Mouse (Mus musculus) MEL (cell line): Measurements from ENCODE around the gene Dock1. TPM values are rescaled to one million over a fixed set of nuclear protein-coding genes. Genes with fewer than 3 reads are reported as not detected.

Experiments
- DNase-seq: peaks from one replicate; pipeline ENCODE4 v3.0.0; 2011; ENCODE audit warnings: low read depth, low spot score
- H3K27ac ChIP-seq: 2 replicates; pipeline ENCODE4 v1.5.1; 2012; ENCODE audit warnings: low read depth, mild to moderate bottlenecking, control low read depth, low read length, moderate library complexity; ENCODE audit not compliant: control insufficient read depth
- H3K27me3 ChIP-seq, 2 experiments: fragments of 150-350 bp in 1 of 2; sonication (generic) in 1 of 2; 2 replicates each; pipeline ENCODE4 v1.6.1; 2012; ENCODE audit warnings: low read length in 2 of 2, mild to moderate bottlenecking in 2 of 2, improper control_type of control experiment in 1 of 2, moderate library complexity in 1 of 2; ENCODE audit not compliant: insufficient read depth in 2 of 2, control insufficient read depth in 1 of 2
- H3K36me3 ChIP-seq, 2 experiments: 2 replicates each; pipeline ENCODE4 v1.6.1; 2012 to 2014; ENCODE audit warnings: low read length in 2 of 2, improper control_type of control experiment in 1 of 2, inconsistent platforms in 1 of 2, mild to moderate bottlenecking in 1 of 2; ENCODE audit not compliant: insufficient read depth in 2 of 2, control insufficient read depth in 1 of 2
- H3K4me1 ChIP-seq, 2 experiments: fragments of 150-350 bp in 1 of 2; sonication (generic) in 1 of 2; 2 replicates each; pipeline ENCODE4 v1.6.1; 2012; ENCODE audit warnings: low read length in 2 of 2, improper control_type of control experiment in 1 of 2, mild to moderate bottlenecking in 1 of 2; ENCODE audit not compliant: insufficient read depth in 2 of 2, control insufficient read depth in 1 of 2
- H3K4me3 ChIP-seq, 2 experiments: fragments of 150-350 bp in 1 of 2; sonication (generic) in 1 of 2; 2 replicates each; pipeline ENCODE4 v1.5.1; 2012; ENCODE audit warnings: low read depth in 2 of 2, low read length in 2 of 2, mild to moderate bottlenecking in 2 of 2, moderate library complexity in 2 of 2, control low read depth in 1 of 2, improper control_type of control experiment in 1 of 2; ENCODE audit not compliant: control insufficient read depth in 1 of 2, insufficient read depth in 1 of 2
- H3K79me2 ChIP-seq: 2 replicates; pipeline ENCODE4 v1.6.1; 2012; ENCODE audit warnings: mild to moderate bottlenecking, low read length, moderate library complexity; ENCODE audit not compliant: control insufficient read depth, poor library complexity, insufficient read depth
- H3K9ac ChIP-seq: 2 replicates; pipeline ENCODE4 v1.6.1; 2012; ENCODE audit warnings: low read depth, mild to moderate bottlenecking, control low read depth, low read length, moderate library complexity; ENCODE audit not compliant: control insufficient read depth, poor library complexity, severe bottlenecking
- H3K9me3 ChIP-seq: fragments of 150-350 bp; sonication (generic); replicated peaks from 2 replicates; pipeline ENCODE4 v1.6.1; 2012; ENCODE audit warnings: mild to moderate bottlenecking, low read length, improper control_type of control experiment, moderate library complexity; ENCODE audit not compliant: insufficient read depth
- BHLHE40 ChIP-seq: IDR thresholded peaks from 2 replicates; pipeline ENCODE4 v1.6.1; 2012; ENCODE audit warnings: low read depth, mild to moderate bottlenecking, inconsistent platforms, low read length, improper control_type of control experiment, borderline replicate concordance
- CHD2 ChIP-seq: IDR thresholded peaks from 2 replicates; pipeline ENCODE4 v1.6.1; 2011; ENCODE audit warnings: low read length, improper control_type of control experiment
- CTCF ChIP-seq, 3 experiments: IDR thresholded peaks in 2 of 3; conservative IDR thresholded peaks in 1 of 3; 2 replicates each; pipeline ENCODE4 v1.5.1; 2011 to 2012; ENCODE audit warnings: low read length in 3 of 3, low read depth in 2 of 3, mild to moderate bottlenecking in 2 of 3, improper control_type of control experiment in 1 of 3, inconsistent platforms in 1 of 3, mixed read lengths in 1 of 3, moderate library complexity in 1 of 3; ENCODE audit not compliant: control insufficient read depth in 1 of 3, insufficient read depth in 1 of 3, poor library complexity in 1 of 3, severe bottlenecking in 1 of 3
- ELF1 ChIP-seq: IDR thresholded peaks from 2 replicates; pipeline ENCODE4 v1.6.1; 2014; ENCODE audit warnings: low read depth, mild to moderate bottlenecking, inconsistent platforms, low read length, improper control_type of control experiment, moderate library complexity
- GABPA ChIP-seq: IDR thresholded peaks from 2 replicates; pipeline ENCODE4 v1.6.1; 2012; ENCODE audit warnings: low read depth, mild to moderate bottlenecking, inconsistent platforms, low read length, improper control_type of control experiment, moderate library complexity
- HCFC1 ChIP-seq: IDR thresholded peaks from 2 replicates; pipeline ENCODE4 v1.6.1; 2012; ENCODE audit warnings: low read depth, mild to moderate bottlenecking, inconsistent platforms, low read length, improper control_type of control experiment, moderate library complexity
- KAT2A ChIP-seq: conservative IDR thresholded peaks from 2 replicates; pipeline ENCODE4 v1.6.1; 2012; ENCODE audit warnings: low read depth, low read length, improper control_type of control experiment, inconsistent platforms
- MXI1 ChIP-seq: IDR thresholded peaks from 2 replicates; pipeline ENCODE4 v1.6.1; 2011; ENCODE audit warnings: mild to moderate bottlenecking, low read depth, low read length, improper control_type of control experiment
- MYB ChIP-seq: IDR thresholded peaks from 2 replicates; pipeline ENCODE4 v1.6.1; 2011; ENCODE audit warnings: mild to moderate bottlenecking, low read depth, low read length, improper control_type of control experiment
- NRF1 ChIP-seq: IDR thresholded peaks from 2 replicates; pipeline ENCODE4 v1.6.1; 2014; ENCODE audit warnings: low read depth, mild to moderate bottlenecking, inconsistent platforms, low read length, improper control_type of control experiment, moderate library complexity; ENCODE audit not compliant: poor library complexity, insufficient read depth, severe bottlenecking
- POLR2AphosphoS2 ChIP-seq: IDR thresholded peaks from 2 replicates; pipeline ENCODE4 v1.6.1; 2011; ENCODE audit warnings: low read length, improper control_type of control experiment
- RAD21 ChIP-seq: IDR thresholded peaks from 2 replicates; pipeline ENCODE4 v1.6.1; 2011; ENCODE audit warnings: mild to moderate bottlenecking, low read depth, low read length, improper control_type of control experiment
- RCOR1 ChIP-seq: IDR thresholded peaks from 2 replicates; pipeline ENCODE4 v1.6.1; 2012; ENCODE audit warnings: low read depth, mild to moderate bottlenecking, inconsistent platforms, low read length, improper control_type of control experiment
- SMC3 ChIP-seq: IDR thresholded peaks from 2 replicates; pipeline ENCODE4 v1.6.1; 2011; ENCODE audit warnings: low read depth, low read length, improper control_type of control experiment
- TBP ChIP-seq: IDR thresholded peaks from 2 replicates; pipeline ENCODE4 v1.8.0; 2011; ENCODE audit warnings: low read depth, low read length, improper control_type of control experiment
- TCF12 ChIP-seq: IDR thresholded peaks from 2 replicates; pipeline ENCODE4 v1.6.1; 2014; ENCODE audit warnings: low read depth, mild to moderate bottlenecking, inconsistent platforms, low read length, improper control_type of control experiment, moderate library complexity
- USF1 ChIP-seq: IDR thresholded peaks from 2 replicates; pipeline ENCODE4 v1.6.1; 2014; ENCODE audit warnings: low read depth, mild to moderate bottlenecking, inconsistent platforms, low read length, improper control_type of control experiment, moderate library complexity
- ZMIZ1 ChIP-seq: IDR thresholded peaks from 2 replicates; pipeline ENCODE4 v1.6.1; 2012; ENCODE audit warnings: low read depth, mild to moderate bottlenecking, inconsistent platforms, low read length, improper control_type of control experiment, moderate library complexity
- ZNF384 ChIP-seq: IDR thresholded peaks from 2 replicates; pipeline ENCODE4 v1.6.1; 2012; ENCODE audit warnings: low read depth, mild to moderate bottlenecking, inconsistent platforms, low read length, improper control_type of control experiment
- polyA plus RNA-seq, 2 experiments: library from polyadenylated mRNA; stranded (reverse) in 1 of 2; unstranded in 1 of 2; fragments of >175 nt in 1 of 2; fragments of >200 nt in 1 of 2; gene quantifications; 2 replicates each; pipeline versions ENCODE4 v1.2.1 to v1.2.4; 2012; ENCODE audit warnings: low replicate concordance in 2 of 2, low read depth in 1 of 2; ENCODE audit not compliant: insufficient read length in 2 of 2, insufficient read depth in 1 of 2, missing spikeins in 1 of 2
- total RNA-seq: library from RNA; depleted of rRNA; stranded (reverse); fragments of 300-350 nt; gene quantifications from 2 replicates; pipeline ENCODE4 v1.2.3, GENCODE M21; 2012

Gene Dock1
- total and polyA plus RNA-seq, 3 experiments = not detected

DNA sequence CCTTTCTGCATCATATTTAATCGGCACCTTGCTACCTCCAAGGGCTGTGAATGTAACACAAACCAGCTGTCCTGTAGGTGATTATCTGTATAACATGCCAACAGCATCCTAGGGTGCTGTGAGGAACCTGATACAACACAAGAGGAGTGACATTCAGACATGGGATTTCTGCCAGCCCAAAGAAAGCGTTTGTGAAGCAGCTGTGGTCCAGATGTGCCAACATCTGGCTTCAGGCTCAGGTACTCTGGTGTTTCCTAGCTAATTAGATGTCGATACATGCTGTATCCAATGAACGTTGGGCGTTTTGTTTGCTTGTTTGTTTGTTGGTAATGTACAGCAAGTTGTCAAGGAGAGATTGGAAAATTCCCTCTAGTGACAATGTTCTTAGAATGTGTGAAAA is 487.1 kb downstream of the Dock1 start:
- Histone ChIP-seq H3K27ac (no peak overlapping the region), H3K4me3 (no peak overlapping the region), H3K9me3 (no peaks in the 10 kb centered on the region), H3K36me3 (no peaks in the 10 kb centered on the region), H3K79me2 (no peaks in the 10 kb centered on the region), H3K4me1 (no peaks in the 10 kb centered on the region), H3K9ac (no peak overlapping the region), H3K27me3 (no peaks in the 10 kb centered on the region)
- TF ChIP-seq ZMIZ1 (no peak), NRF1 (no peak), GABPA (no peak), RAD21 (no peak), MYB (no peak), RCOR1 (no peak), POLR2AphosphoS2 (no peak), HCFC1 (no peak), ELF1 (no peak), MXI1 (no peak), CHD2 (no peak), TCF12 (no peak), CTCF (IDR thresholded peaks at IDR 0.05 in 2 of 3, conservative IDR thresholded peaks at IDR 0.05 in 1 of 3; ENCODE audit: control insufficient read depth in 1 of 3, insufficient read depth in 1 of 3, low read depth in 2 of 3, low read length in 3 of 3, poor library complexity in 1 of 3, severe bottlenecking in 1 of 3) (no peak), ZNF384 (no peak), KAT2A (no peak), BHLHE40 (no peak)
- no peak for DNase-seq

DNA sequence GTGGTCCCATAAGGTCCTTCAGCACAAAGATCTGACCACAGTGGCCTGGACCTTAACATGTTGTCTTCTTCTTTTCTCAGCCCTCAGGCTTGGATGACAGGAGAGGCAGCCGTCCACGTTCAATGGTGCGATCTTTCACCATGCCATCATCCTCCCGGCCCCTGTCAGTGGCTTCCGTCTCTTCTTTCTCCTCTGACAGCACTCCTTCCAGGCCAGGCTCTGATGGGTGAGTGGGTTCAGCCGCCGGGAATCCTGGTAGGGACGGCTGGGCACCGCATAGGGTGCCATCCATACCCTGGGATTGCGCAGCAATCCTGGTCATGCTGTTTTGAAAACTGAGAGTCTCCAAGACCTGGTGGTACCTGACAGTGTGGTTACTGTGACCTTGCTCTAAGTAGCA is 487.9 kb downstream of the Dock1 start:
- no peaks in the 10 kb centered on the region for H3K79me2 ChIP-seq
- no peak overlapping the region for H3K27ac ChIP-seq
- H3K9ac ChIP-seq = no peak overlapping the region
- DNase-seq = no peak
- H3K4me1 ChIP-seq = no peaks in the 10 kb centered on the region
- H3K36me3 ChIP-seq = no peaks in the 10 kb centered on the region
- H3K9me3 ChIP-seq = no peaks in the 10 kb centered on the region
- no peaks in the 10 kb centered on the region for H3K27me3 ChIP-seq
- TF ChIP-seq TBP (no peak), CHD2 (no peak), TCF12 (no peak), ZNF384 (no peak), SMC3 (no peak), USF1 (no peak), MXI1 (no peak)
- TF ChIP-seq, all 39 proteins: peak for 0
- no peak overlapping the region for H3K4me3 ChIP-seq
